Mouse (Mus musculus): ENCODE results near the gene Kcne1.

DNA sequence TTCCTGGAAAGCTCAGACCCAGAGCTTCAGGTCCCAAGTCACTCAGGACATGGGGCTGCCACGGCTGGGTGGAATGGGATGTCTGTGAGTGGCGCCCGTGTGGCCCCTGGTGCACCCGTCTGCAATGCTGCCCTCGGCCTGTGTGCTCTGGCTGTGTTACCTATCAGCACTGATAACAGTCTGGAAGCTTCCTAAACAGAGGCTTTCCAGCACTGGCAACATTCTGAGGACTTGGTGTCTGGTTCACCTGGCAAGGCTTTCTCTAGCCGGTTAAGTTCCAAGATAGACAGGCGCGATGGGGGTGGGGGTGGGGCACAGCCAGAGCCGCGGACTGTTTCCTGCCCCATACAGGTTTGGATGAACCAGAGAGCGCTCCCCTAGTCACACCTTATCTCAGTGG lies 3.3 kb downstream of the Kcne1 start:
- TF ChIP-seq HCFC1 (IDR thresholded peaks at IDR 0.05; ENCODE audit: borderline replicate concordance, insufficient read depth, low read length) (no peak), MAFK (IDR thresholded peaks at IDR 0.05; ENCODE audit: insufficient read depth, low read depth, low read length) (no peak)

Measured in ES-E14 (cell line).